Mouse (Mus musculus) embryonic stem cell, embryonic (primary cell): ENCODE results near the gene Hdac6.

Experiments
- CTCF ChIA-PET, 4 experiments: fragments of 300-600 bp in 2 of 4; fragments of 350-600 bp in 2 of 4; sonication (Branson Sonifier 250); formaldehyde crosslinking; loops; one replicate each; lab custom pipeline; 2022; ENCODE audit warnings: inconsistent platforms in 2 of 4; lab: Charles Lee
- POLR2A ChIA-PET, 4 experiments: fragments of 300-600 bp in 2 of 4; fragments of 350-600 bp in 2 of 4; sonication (Branson Sonifier 250); formaldehyde crosslinking; loops; one replicate each; lab custom pipeline; 2022; ENCODE audit warnings: antibody characterized with exemption in 4 of 4, inconsistent platforms in 1 of 4; lab: Charles Lee

Hdac6 gene

DNA sequence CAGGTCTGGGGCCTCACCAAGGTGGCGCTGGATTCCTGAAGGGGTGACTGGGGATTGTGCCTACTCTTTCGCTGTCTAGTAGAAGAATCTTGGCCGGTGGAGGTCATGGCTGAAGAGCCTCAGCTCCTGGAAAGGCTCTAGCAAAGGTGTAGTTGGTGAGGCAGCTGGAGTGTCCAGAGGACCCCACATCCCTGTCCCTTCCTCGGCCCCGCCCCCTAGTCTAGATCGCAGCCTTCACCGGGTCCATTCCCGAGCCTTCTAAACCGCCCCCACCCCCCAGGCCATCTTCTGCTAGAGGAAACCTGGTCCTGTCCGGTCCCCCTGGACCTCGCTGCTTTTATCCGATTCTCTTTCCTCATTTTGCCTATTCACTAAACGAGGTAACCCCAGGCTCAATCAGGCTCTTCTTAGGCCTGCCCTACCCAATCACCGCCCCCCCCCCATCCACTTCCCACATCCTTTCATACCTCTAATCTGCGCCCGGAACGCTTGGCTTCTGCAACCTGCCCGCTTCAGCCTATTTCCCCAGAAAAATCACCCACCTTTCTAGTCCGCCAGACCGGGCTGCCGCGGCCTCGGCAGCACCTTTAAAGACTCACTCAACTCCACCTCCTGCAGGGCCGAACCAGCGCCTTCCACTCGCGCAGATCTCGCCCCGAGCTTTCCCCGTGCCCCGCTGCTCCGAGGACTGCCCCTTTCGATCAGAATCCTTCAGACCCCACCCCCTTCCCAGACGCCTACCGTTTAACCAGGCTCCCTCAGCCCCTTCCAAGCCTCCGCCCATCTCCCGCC lies at the start of gene Hdac6:
Gene Hdac6 (minus strand): TSS at position 782 of the 792 bp plus-strand sequence.
- CTCF ChIA-PET = interaction anchor here (0.5 to 1.5 kb wide), 13 partner anchors 10 to 309 kb away, joined by 3 to 14 read pairs (median 5); partner anchors contain the start of gene Suv39h1 (in 1 of the 4)
- POLR2A ChIA-PET = interaction anchor here in 3 of 4 experiments (0.5 to 3.0 kb wide), 79 partner anchors 10 to 305 kb away, joined by 3 to 69 read pairs (median 4); partner anchors contain the start of genes Eras (in 3 of the 3), Gm45208 (in 2 of the 3), Rbm3 (in 2 of the 3) and Suv39h1 (in 2 of the 3)

DNA sequence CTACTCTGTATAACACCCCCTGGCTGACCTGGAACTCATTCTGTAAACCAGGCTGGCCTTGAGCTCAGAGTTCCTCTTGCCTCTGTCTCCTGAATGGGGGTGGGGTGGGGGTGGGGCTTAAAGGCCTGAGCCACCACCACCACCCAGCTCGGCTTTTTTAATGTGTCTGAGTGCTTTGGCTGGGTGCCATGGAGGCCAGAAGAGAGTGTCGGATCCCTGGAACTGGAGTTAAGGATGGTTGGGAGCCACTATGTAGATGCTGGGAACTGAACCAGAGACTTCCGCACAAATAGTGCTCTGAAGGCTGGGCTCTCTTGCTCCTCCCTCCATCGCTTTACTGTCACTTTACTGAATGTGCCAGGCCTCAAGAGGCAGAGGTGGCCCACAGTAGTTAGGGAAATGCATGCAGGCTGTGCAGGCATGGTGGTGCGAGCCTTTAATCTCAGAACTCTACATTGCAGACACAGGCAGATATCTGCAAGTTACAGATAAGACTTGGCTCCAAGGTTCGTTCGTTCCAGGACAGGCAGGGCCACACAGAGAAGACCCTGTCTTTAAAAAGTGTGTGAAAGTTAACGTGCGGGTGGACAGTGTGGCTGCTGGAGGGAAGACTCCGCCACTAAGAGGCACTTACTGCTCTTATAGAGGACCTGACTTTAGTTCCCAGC lies 45.5 kb upstream of the Hdac6 start:
- POLR2A ChIA-PET = interaction anchor here in 3 of 4 experiments (0.6 to 2.0 kb wide), 32 partner anchors 8 to 286 kb away, joined by 3 to 22 read pairs (median 4); partner anchors contain the start of genes Hdac6 (in 3 of the 3), Eras (in 1 of the 3), Gata1 (in 1 of the 3) and Gripap1 (in 1 of the 3)
- CTCF ChIA-PET = interaction anchor here in 1 of 4 experiments (0.5 to 1.6 kb wide), 8 partner anchors 9 to 1593 kb away, joined by 3 to 6 read pairs (median 4); partner anchors contain the start of gene Shroom4

DNA sequence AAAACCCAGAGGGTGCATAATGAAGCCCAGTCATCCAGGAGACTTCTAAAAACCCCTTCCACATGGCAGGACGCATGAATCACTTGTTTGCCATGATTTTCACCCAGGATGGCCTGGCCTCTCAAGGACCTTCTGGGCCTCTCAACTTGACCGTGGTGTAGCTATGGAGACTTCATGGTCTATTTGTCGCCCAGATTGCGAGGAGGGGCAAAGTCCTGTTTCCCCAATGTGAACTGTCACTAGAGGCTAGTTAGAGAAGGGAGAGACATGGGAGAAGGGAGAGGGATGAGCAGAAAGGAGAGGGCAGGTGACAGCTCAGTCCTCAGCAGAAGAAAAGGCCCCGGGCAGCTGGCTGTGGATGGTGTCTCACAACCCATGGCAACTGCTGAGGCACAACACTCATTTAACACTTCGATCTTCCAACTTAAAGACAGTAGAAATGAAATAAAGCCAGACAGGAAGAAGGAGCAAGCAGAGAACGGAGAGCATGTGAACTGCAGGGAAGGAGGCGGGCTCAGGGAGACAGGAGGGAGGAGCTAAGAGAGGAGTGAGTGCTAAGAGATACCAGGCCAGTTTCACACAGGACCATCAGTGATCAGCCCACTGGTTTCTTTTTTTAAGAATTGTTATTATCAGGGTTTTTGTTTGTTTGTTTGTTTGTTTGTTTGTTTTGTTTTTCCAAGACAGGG lies 44.8 kb upstream of the Hdac6 start:
- CTCF ChIA-PET = interaction anchor here in 1 of 4 experiments (0.6 to 1.6 kb wide), 6 partner anchors 10 to 322 kb away, joined by 3 to 6 read pairs (median 3); no protein-coding TSS in a partner anchor

DNA sequence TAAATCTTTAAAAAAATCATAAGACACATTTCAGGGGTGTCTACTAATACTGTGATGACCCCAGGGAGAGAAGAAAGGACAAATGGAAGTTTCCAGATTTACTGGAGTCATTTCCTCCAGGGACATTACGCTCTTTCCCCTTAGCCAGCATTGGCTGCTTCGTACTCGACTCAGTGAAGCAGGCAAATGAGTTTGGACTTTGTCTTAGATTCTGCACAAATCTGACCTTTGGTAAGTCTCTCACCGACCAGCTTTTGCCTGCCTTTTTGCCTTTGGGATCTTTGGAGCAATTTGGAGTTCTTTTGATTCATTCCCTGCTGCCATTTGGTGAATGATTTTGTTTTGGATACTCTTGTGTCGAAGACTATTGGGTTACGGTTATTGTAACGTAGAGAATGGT lies 33.7 kb upstream of the Hdac6 start:
- CTCF ChIA-PET = no interaction called here

More for the DNA sequence above, 44.8 kb upstream of the Hdac6 start:
- POLR2A ChIA-PET = interaction anchor here in 3 of 4 experiments (0.6 to 2.0 kb wide), 36 partner anchors 8 to 286 kb away, joined by 3 to 22 read pairs (median 4); partner anchors contain the start of genes Hdac6 (in 3 of the 3), Eras (in 1 of the 3), Gata1 (in 1 of the 3) and Gripap1 (in 1 of the 3)

DNA sequence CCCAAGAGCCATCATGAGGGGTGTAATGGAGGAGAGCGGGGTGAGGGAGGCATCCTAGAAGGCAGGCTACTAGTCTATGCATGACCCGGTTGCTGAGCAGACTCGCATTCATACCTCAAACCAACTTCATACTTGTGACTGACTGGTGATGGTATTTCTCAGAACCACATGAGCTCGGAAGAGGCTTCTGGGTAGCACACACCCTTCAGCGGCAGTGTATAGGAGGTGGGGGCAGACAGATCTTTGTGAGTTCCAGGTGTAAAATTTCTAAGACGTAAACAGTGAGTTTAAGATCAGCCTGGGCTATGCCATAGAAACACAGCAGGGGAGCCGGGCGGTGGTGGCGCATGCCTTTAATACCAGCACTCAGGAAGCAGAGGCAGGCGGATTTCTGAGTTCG lies 30.2 kb upstream of the Hdac6 start, which contains the start of gene Gata1:
Gene Gata1 (minus strand): TSS at position 180 of the 400 bp plus-strand sequence.
- CTCF ChIA-PET = no interaction called here
- POLR2A ChIA-PET = interaction anchor here in 2 of 4 experiments (0.6 to 1.2 kb wide), 4 partner anchors 15 to 44 kb away, joined by 3 to 5 read pairs (median 4); partner anchors contain the start of gene Hdac6 (in 1 of the 2)

More for the DNA sequence above, 33.7 kb upstream of the Hdac6 start:
- POLR2A ChIA-PET = interaction anchor here in 3 of 4 experiments (0.7 to 1.1 kb wide), 3 partner anchors 11 to 257 kb away, joined by 3 read pairs; no protein-coding TSS in a partner anchor

DNA sequence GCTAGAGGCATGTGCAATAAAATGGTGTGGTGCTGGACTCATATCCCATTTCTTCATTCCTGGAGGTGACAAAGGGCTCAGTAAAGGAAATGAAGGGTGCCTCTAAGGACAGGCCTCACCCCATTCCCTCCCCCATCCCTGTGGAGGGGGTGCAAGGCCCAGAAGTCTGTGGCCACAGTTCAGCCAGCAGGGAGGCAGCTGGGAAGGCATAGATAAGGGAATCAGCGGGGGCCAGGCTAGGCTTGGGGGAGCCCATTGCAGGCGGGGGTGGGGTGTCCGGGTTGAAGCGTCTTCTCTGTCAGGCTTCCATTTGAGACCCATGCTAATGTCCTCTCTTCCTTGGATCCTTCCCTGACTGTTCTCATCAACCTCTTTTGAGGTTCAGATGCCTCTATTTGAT lies 23.6 kb upstream of the Hdac6 start:
- ChIA-PET POLR2A (no interaction called here), CTCF (no interaction called here)

DNA sequence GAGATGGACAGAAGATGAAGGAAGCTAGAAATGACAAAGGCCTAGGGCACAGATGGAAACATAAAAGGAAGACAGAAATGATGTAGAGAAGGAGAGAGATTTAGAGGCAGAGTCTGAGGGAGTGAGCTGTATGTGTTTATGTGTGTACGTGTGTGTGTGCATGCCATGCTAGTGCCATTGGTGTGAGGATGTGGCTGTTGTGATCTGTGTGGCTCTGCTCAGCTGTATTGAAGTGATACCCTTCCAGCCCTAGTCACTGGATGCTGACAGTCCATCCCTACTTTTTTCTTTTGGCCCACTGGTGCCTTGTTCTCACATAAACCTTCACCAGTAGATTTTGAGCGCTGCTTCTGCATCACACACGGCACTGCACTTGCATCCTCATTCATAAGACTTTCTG lies 21.2 kb upstream of the Hdac6 start:
- ChIA-PET CTCF (interaction anchor here in 1 of 4 experiments (0.7 kb wide), 1 partner anchor 39 kb away, joined by 3 read pairs; no protein-coding TSS in a partner anchor), POLR2A (interaction anchor here in 1 of 4 experiments (1.5 kb wide), 1 partner anchor 23 kb away, joined by 3 read pairs; no protein-coding TSS in a partner anchor)

DNA sequence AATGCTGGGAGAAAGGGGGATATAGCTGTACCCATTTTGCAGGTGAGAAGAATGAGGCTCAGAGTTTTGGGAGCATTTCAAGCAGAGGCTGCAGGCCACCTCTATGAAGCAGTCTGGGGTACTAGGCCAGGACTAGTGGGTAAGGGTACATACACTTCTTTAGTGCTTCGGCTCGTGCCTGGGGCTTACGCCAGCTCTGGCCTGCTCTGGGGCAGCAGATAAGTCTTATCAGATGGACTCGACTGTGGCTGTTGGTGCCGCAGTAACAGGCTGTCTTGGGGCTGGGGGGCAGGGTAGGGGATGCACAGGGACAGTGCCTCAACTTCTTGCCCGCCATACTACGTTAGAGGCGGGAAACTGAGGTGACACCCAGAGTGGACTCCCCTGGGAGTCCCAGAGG lies 20.5 kb upstream of the Hdac6 start:
- POLR2A ChIA-PET = interaction anchor here in 1 of 4 experiments (1.0 to 1.5 kb wide), 2 partner anchors 24 to 25 kb away, joined by 3 read pairs; no protein-coding TSS in a partner anchor
- CTCF ChIA-PET = no interaction called here

DNA sequence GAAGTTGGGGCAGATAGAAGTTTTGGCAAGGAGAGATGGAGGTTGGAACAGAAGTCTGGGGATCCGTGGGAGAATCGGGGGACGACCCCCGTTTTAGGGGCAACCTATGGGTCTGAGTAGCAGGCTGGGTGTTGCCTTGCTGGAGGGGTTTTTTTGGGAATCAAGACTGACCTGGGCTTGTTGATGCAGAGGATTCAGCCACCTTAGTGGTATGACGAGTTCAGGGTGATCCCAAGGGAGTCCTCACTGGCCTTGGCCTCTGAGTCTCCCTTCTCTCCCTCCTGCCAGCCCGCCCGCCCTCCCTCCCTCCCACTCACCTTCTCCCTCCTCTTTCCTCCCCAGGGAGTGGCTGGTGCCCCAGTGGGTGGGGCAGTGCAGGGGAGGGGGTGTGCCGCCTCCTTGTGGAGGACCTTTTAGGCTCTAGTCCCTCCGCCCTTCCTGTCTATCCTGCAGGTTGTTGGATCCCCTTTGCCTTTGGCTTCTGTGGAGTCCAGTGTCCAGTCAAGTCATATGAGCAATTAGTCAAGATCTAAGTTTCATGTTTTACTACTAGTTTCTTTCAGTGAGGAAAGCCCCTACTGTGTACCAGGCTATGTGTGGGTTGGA lies 20.0 kb upstream of the Hdac6 start:
- ChIA-PET CTCF (interaction anchor here in 1 of 4 experiments (0.6 kb wide), 1 partner anchor 185 kb away, joined by 3 read pairs; no protein-coding TSS in a partner anchor), POLR2A (interaction anchor here in 1 of 4 experiments (1.0 to 1.5 kb wide), 2 partner anchors 24 to 25 kb away, joined by 3 read pairs; no protein-coding TSS in a partner anchor)

DNA sequence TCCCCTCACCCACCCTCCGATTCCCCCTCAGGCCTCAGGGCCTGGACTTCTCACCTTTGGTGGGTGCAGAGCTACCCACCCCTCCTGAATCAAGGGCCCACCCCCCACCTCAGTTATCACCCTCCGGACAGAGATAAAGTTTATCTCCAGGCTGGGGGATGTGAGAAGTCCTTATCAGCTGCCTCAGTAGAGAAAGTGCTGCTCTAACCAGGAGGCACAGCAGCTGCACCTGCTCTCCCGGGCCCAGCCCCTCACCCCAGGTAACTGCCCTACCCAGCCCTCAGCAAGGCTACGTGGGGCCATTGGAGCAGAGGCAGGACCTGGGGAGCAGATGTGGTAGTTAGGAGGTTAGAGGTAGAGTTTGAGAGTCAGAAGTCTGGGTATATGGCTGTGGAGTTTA lies 18.5 kb upstream of the Hdac6 start:
- ChIA-PET POLR2A (interaction anchor here in 2 of 4 experiments (0.7 to 2.5 kb wide), 2 partner anchors 18 to 29 kb away, joined by 3 to 9 read pairs; partner anchors contain the start of gene Hdac6 (in 1 of the 2)), CTCF (no interaction called here)

DNA sequence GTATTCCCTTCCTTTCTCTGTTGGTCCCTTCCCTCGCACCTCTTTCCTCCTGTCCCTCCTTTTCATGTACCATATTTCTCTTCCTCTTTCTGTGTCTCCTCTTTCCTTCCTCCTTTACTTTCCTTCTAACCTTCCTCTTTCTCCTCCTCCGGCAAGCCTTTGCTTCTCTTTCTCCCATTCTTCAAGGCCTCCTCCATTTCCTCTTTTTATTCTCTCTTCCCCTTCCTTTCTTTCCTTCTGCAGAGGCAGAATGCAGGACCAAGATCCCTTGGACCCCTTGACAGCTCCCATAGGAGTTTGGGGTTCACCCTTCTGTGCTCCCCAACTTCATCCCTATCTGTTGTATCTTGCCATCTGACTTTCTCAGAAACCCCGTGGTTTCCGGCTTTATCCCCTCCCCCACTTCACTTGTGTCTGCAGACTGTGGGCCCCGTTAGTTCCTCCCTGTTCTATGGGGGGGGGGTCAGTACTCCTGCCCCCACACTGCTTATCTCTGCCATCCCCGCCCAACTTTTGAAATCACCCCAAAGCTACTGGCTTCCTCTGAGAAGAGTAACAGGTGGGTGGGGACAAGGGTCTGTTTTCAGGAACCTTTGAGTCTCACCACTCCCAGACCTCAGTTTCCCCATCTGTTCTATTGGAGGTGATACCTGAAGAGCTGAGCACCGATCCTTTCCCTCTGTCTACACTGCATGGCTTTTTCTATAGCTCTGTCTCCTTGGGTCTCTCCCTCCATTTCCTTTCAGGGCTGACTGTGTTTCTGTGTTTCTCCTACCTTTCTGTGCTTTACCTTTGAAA lies 16.3 kb upstream of the Hdac6 start:
- POLR2A ChIA-PET = interaction anchor here in 1 of 4 experiments (2.5 kb wide), 1 partner anchor 16 kb away, joined by 9 read pairs; the partner anchor contains the start of gene Hdac6
- CTCF ChIA-PET = no interaction called here

DNA sequence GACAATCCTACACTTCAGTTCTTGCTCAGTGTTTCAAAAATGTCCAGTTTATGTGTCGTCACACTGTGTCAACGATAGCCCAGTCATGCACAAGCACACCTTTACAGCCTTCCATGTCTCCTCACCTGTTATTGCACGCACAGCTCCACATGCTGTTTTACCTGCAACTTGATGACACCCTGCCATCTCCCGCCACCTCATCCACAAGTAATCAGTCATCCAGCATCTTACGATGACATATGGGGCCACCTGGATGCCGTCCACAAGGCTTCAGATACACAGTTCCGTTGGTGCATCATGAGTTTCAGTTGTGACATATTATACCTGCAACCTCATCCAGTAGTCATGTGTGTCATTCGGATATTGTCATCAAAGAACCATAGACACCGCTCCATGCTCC lies 11.2 kb upstream of the Hdac6 start:
- CTCF ChIA-PET = no interaction called here
- POLR2A ChIA-PET = interaction anchor here in 1 of 4 experiments (1.1 kb wide), 1 partner anchor 11 kb away, joined by 4 read pairs; the partner anchor contains the start of gene Hdac6

DNA sequence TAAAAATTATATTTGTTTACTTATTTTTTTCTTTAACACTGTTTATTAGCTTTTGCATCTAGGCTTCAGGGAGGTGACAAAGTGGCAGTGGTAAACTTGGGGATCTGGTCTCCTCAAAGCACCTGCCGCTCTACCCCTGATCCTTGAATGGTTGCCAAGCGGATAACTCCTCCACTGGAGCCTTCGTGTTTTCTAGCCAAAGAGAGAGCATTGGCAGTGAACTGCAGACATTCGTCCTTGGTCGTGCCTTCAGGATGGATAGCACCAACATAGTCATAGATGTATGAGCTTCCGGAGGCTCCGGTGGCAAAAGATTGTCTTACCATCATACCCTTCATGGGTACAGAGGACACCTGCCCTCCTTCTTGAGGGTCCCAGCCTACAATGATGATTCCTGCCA lies 2.4 kb upstream of the Hdac6 start:
- POLR2A ChIA-PET = interaction anchor here in 3 of 4 experiments (0.6 to 2.8 kb wide), 4 partner anchors 12 to 124 kb away, joined by 3 to 11 read pairs (median 7); partner anchors contain the start of gene Suv39h1 (in 1 of the 3)
- CTCF ChIA-PET = interaction anchor here in 1 of 4 experiments (1.6 kb wide), 1 partner anchor 13 kb away, joined by 5 read pairs; no protein-coding TSS in a partner anchor

DNA sequence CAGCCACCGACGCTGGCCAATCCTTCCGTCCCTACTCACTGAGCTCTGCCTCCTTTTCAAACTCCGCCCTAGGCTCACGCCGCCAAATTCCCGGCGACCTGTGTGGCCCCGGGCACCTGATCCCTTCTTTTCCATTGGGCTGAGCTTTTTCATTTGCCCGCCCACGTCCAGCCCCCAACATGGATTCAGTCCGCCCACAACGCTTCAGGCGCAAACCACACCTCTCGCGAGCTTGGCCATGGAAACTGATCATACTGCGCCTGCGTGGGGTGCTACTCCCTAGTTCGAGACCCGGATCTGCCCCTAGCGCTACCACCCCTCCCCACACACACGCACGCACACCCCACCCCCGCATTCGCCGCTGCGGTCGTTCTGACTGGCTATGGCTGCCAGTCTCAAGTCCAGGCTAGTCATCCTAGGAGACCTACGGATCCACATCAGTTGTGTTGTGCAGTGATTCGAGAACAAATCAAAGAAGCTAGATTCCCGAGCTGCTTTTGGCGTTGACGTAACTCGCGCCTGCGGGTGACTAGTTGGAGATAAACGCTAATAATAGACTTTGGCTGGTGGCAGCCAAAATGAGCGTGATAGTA lies 307 bp upstream of the Hdac6 start:
- CTCF ChIA-PET = interaction anchor here (0.5 to 1.5 kb wide), 14 partner anchors 11 to 309 kb away, joined by 3 to 14 read pairs (median 4); partner anchors contain the start of gene Suv39h1 (in 1 of the 4)
- POLR2A ChIA-PET = interaction anchor here in 3 of 4 experiments (0.5 to 3.0 kb wide), 79 partner anchors 9 to 375 kb away, joined by 3 to 69 read pairs (median 4); partner anchors contain the start of genes Eras (in 3 of the 3), Gm45208 (in 2 of the 3), Rbm3 (in 2 of the 3) and Suv39h1 (in 2 of the 3)

DNA sequence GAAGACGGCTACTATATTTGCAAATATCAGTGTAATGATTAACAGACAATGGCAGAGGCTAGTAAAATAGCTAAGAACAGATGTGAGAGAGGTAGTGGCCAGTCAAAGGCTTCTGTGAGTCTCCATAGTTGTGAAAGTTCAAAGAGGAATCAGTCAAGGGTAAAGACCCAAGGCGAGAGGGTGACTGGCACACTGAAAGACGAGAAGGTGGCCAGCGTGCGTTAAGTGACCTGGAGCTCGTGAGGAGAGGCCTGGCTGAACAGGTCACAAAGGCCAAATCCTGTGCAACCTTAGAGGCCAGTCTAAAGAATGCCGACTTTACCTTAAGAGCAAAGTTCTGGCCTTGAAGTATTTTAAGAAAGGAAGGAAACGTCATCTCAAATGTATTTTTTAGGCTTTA lies 2.1 kb downstream of the Hdac6 start:
- CTCF ChIA-PET = interaction anchor here in 1 of 4 experiments (0.6 kb wide), 1 partner anchor 15 kb away, joined by 3 read pairs; no protein-coding TSS in a partner anchor
- POLR2A ChIA-PET = interaction anchor here in 3 of 4 experiments (0.8 to 1.5 kb wide), 9 partner anchors 9 to 107 kb away, joined by 3 to 6 read pairs (median 3); partner anchors contain the start of gene Eras (in 2 of the 3)
